Mouse (Mus musculus): Measurements from ENCODE around the gene Map2. TPM values are rescaled to one million over a fixed set of nuclear protein-coding genes. Genes with fewer than 3 reads are reported as not detected.

Map2 gene
- polyA plus RNA-seq, 1 experiment from 2014 or later, result 417 TPM

GRCm38 (mm10) chr1:66226372-66227368, 51.6 kb downstream of the Map2 start:
- 35% methylated on average over 7 of the region's 7 CpGs for WGBS
- Histone ChIP-seq H3K27me3 (ENCODE audit: control insufficient read depth, insufficient read depth, low read length) (no peaks in the 10 kb centered on the region), H3K4me2 (replicated peaks) (no peak overlapping the region), H3K9ac (no peak overlapping the region), H3K4me3 (replicated peaks; ENCODE audit: low read length) (no peak overlapping the region), H3K27ac (peak overlapping the region; percentile 47), H3K9me3 (ENCODE audit: control insufficient read depth, low read length) (no peaks in the 10 kb centered on the region), H3K36me3 (replicated peaks; ENCODE audit: control insufficient read depth, insufficient read depth) (no peaks in the 10 kb centered on the region), H3K4me1 (replicated peaks; ENCODE audit: control insufficient read depth, insufficient read depth, low read length) (peaks cover 31% of the 10 kb centered on the region)
- DNase-seq (ENCODE audit: low spot score) (peak; percentile 68), ATAC-seq (ENCODE audit: low FRiP score) (peak; percentile 68; the same call in 1 of the 2 replicates)

GRCm38 (mm10) chr1:66228205-66228604, 53.1 kb downstream of the Map2 start:
- 49% methylated on average over 3 of the region's 3 CpGs for WGBS
- no peak overlapping the region for H3K9ac ChIP-seq
- no peak overlapping the region for H3K27ac ChIP-seq
- no peaks in the 10 kb centered on the region for H3K36me3 ChIP-seq (replicated peaks; ENCODE audit: control insufficient read depth, insufficient read depth)
- no peaks in the 10 kb centered on the region for H3K9me3 ChIP-seq (ENCODE audit: control insufficient read depth, low read length)
- DNase-seq (ENCODE audit: low spot score) (no peak), ATAC-seq (ENCODE audit: low FRiP score) (no peak)
- no peaks in the 10 kb centered on the region for H3K27me3 ChIP-seq (ENCODE audit: control insufficient read depth, insufficient read depth, low read length)
- peaks cover 26% of the 10 kb centered on the region for H3K4me1 ChIP-seq (replicated peaks; ENCODE audit: control insufficient read depth, insufficient read depth, low read length)
- H3K4me2 ChIP-seq (replicated peaks), result no peak overlapping the region
- H3K4me3 ChIP-seq (replicated peaks; ENCODE audit: low read length), result no peak overlapping the region

- no peak overlapping the region for H3K4me3 ChIP-seq (replicated peaks; ENCODE audit: low read length)
- DNase-seq (ENCODE audit: low spot score), result no peak
- no peak overlapping the region for H3K4me2 ChIP-seq (replicated peaks)
- WGBS, result 95% methylated on average over 3 of the region's 3 CpGs
- no peak overlapping the region for H3K27ac ChIP-seq
- H3K4me1 ChIP-seq (replicated peaks; ENCODE audit: control insufficient read depth, insufficient read depth, low read length), result peaks cover 30% of the 10 kb centered on the region
- H3K36me3 ChIP-seq (replicated peaks; ENCODE audit: control insufficient read depth, insufficient read depth), result no peaks in the 10 kb centered on the region
- H3K9ac ChIP-seq, result no peak overlapping the region
- ATAC-seq (ENCODE audit: low FRiP score), result no peak
- no peaks in the 10 kb centered on the region for H3K27me3 ChIP-seq (ENCODE audit: control insufficient read depth, insufficient read depth, low read length)
- H3K9me3 ChIP-seq (ENCODE audit: control insufficient read depth, low read length), result no peaks in the 10 kb centered on the region
Measured at GRCm38 (mm10) chr1:66230345-66230744, 55.3 kb downstream of the Map2 start.

GRCm38 (mm10) chr1:66231963-66232362, 56.9 kb downstream of the Map2 start:
- 76% methylated on average over 4 of the region's 4 CpGs for WGBS
- H3K4me3 ChIP-seq (replicated peaks; ENCODE audit: low read length), result no peak overlapping the region
- DNase-seq (ENCODE audit: low spot score) (no peak), ATAC-seq (ENCODE audit: low FRiP score) (no peak)
- H3K9ac ChIP-seq, result no peak overlapping the region
- H3K27me3 ChIP-seq (ENCODE audit: control insufficient read depth, insufficient read depth, low read length), result no peaks in the 10 kb centered on the region
- H3K4me1 ChIP-seq (replicated peaks; ENCODE audit: control insufficient read depth, insufficient read depth, low read length), result peaks cover 30% of the 10 kb centered on the region
- H3K4me2 ChIP-seq (replicated peaks), result no peak overlapping the region
- H3K9me3 ChIP-seq (ENCODE audit: control insufficient read depth, low read length), result no peaks in the 10 kb centered on the region
- H3K27ac ChIP-seq, result no peak overlapping the region
- H3K36me3 ChIP-seq (replicated peaks; ENCODE audit: control insufficient read depth, insufficient read depth), result no peaks in the 10 kb centered on the region

GRCm38 (mm10) chr1:66244910-66245309, 69.8 kb downstream of the Map2 start:
- H3K4me2 ChIP-seq (replicated peaks), result no peak overlapping the region

GRCm38 (mm10) chr1:66251649-66252332, 76.7 kb downstream of the Map2 start:
- Histone ChIP-seq H3K9me3 (ENCODE audit: control insufficient read depth, low read length) (no peaks in the 10 kb centered on the region), H3K27ac (peak overlapping the region; percentile 63), H3K9ac (no peak overlapping the region), H3K4me1 (replicated peaks; ENCODE audit: control insufficient read depth, insufficient read depth, low read length) (peaks cover 27% of the 10 kb centered on the region; the same call in 1 of the 2 replicates), H3K4me2 (replicated peaks) (no peak overlapping the region), H3K4me3 (replicated peaks; ENCODE audit: low read length) (no peak overlapping the region), H3K27me3 (ENCODE audit: control insufficient read depth, insufficient read depth, low read length) (no peaks in the 10 kb centered on the region), H3K36me3 (replicated peaks; ENCODE audit: control insufficient read depth, insufficient read depth) (peaks cover 7% of the 10 kb centered on the region)
- ATAC-seq (ENCODE audit: low FRiP score) (no peak), DNase-seq (ENCODE audit: low spot score) (no peak)
- 40% methylated on average over 4 of the region's 4 CpGs for WGBS

More at GRCm38 (mm10) chr1:66244910-66245309, 69.8 kb downstream of the Map2 start:
- DNase-seq (ENCODE audit: low spot score) (no peak), ATAC-seq (ENCODE audit: low FRiP score) (no peak)
- H3K27me3 ChIP-seq (ENCODE audit: control insufficient read depth, insufficient read depth, low read length), result no peaks in the 10 kb centered on the region
- H3K4me1 ChIP-seq (replicated peaks; ENCODE audit: control insufficient read depth, insufficient read depth, low read length), result 0 out of 2 replicates have a peak, but pooled peaks cover 8% of the 10 kb centered on the region
- H3K9me3 ChIP-seq (ENCODE audit: control insufficient read depth, low read length), result no peaks in the 10 kb centered on the region
- H3K36me3 ChIP-seq (replicated peaks; ENCODE audit: control insufficient read depth, insufficient read depth), result no peaks in the 10 kb centered on the region
- H3K27ac ChIP-seq, result no peak overlapping the region
- H3K4me3 ChIP-seq (replicated peaks; ENCODE audit: low read length), result no peak overlapping the region
- 59% methylated on average over 1 of the region's 1 CpGs for WGBS
- no peak overlapping the region for H3K9ac ChIP-seq

- DNase-seq (ENCODE audit: low spot score) (no peak), ATAC-seq (ENCODE audit: low FRiP score) (no peak)
- Histone ChIP-seq H3K27ac (peak overlapping the region; percentile 63), H3K4me2 (replicated peaks) (no peak overlapping the region), H3K36me3 (replicated peaks; ENCODE audit: control insufficient read depth, insufficient read depth) (peaks cover 11% of the 10 kb centered on the region), H3K27me3 (ENCODE audit: control insufficient read depth, insufficient read depth, low read length) (no peaks in the 10 kb centered on the region), H3K9ac (no peak overlapping the region), H3K4me3 (replicated peaks; ENCODE audit: low read length) (no peak overlapping the region), H3K4me1 (replicated peaks; ENCODE audit: control insufficient read depth, insufficient read depth, low read length) (peaks cover 21% of the 10 kb centered on the region; the same call in 1 of the 2 replicates), H3K9me3 (ENCODE audit: control insufficient read depth, low read length) (no peaks in the 10 kb centered on the region)
- WGBS, result 78% methylated on average over 8 of the region's 8 CpGs
Measured at GRCm38 (mm10) chr1:66252333-66252724, 77.3 kb downstream of the Map2 start.

- Histone ChIP-seq H3K9ac (no peak overlapping the region), H3K4me2 (replicated peaks) (no peak overlapping the region), H3K4me1 (replicated peaks; ENCODE audit: control insufficient read depth, insufficient read depth, low read length) (peaks cover 5% of the 10 kb centered on the region; the same call in 1 of the 2 replicates), H3K4me3 (replicated peaks; ENCODE audit: low read length) (no peak overlapping the region), H3K36me3 (replicated peaks; ENCODE audit: control insufficient read depth, insufficient read depth) (no peaks in the 10 kb centered on the region), H3K27ac (no peak overlapping the region), H3K27me3 (ENCODE audit: control insufficient read depth, insufficient read depth, low read length) (no peaks in the 10 kb centered on the region), H3K9me3 (ENCODE audit: control insufficient read depth, low read length) (no peaks in the 10 kb centered on the region)
- no peak for ATAC-seq (ENCODE audit: low FRiP score)
- DNase-seq (ENCODE audit: low spot score), result no peak
- WGBS, result 28% methylated on average over 3 of the region's 3 CpGs
Measured at GRCm38 (mm10) chr1:66263220-66263619, 88.1 kb downstream of the Map2 start.

- Histone ChIP-seq H3K4me1 (replicated peaks; ENCODE audit: control insufficient read depth, insufficient read depth, low read length) (peaks cover 5% of the 10 kb centered on the region; the same call in 1 of the 2 replicates), H3K9me3 (ENCODE audit: control insufficient read depth, low read length) (no peaks in the 10 kb centered on the region), H3K27ac (no peak overlapping the region), H3K4me3 (replicated peaks; ENCODE audit: low read length) (no peak overlapping the region), H3K36me3 (replicated peaks; ENCODE audit: control insufficient read depth, insufficient read depth) (no peaks in the 10 kb centered on the region), H3K9ac (no peak overlapping the region), H3K4me2 (replicated peaks) (no peak overlapping the region), H3K27me3 (ENCODE audit: control insufficient read depth, insufficient read depth, low read length) (no peaks in the 10 kb centered on the region)
- 23% methylated on average over 4 of the region's 4 CpGs for WGBS
- DNase-seq (ENCODE audit: low spot score) (no peak), ATAC-seq (ENCODE audit: low FRiP score) (no peak)
Measured at GRCm38 (mm10) chr1:66266231-66266924, 91.3 kb downstream of the Map2 start.
